Mouse (Mus musculus) brain, embryonic 14.5 days (tissue): ENCODE results near the gene Gm9733.
"Not testable (repeated sequence)": the region's sequence is repeated elsewhere in the genome, so short reads cannot be mapped to it uniquely, and the experiment has no call there.

Experiments
- CTCF ChIP-seq: fragments of 200-500 bp; IDR thresholded peaks from 2 replicates; pipeline ENCODE4 v1.5.1; 2012; ENCODE audit warnings: inconsistent platforms, mild to moderate bottlenecking, moderate library complexity, borderline replicate concordance; ENCODE audit not compliant: insufficient read depth, insufficient read length; ENCODE audit errors: extremely low read depth
- POLR2A ChIP-seq: fragments of 200-500 bp; IDR thresholded peaks from 2 replicates; pipeline ENCODE4 v1.6.1; 2012; ENCODE audit warnings: mild to moderate bottlenecking, inconsistent platforms, borderline replicate concordance; ENCODE audit not compliant: poor library complexity, insufficient read depth, insufficient read length, severe bottlenecking; ENCODE audit errors: extremely low read depth

GRCm38 (mm10) chr3:15345606-15346005 lies 13.5 kb upstream of the Gm9733 start:
- TF ChIP-seq CTCF, POLR2A: not testable (repeated sequence)
